Mouse (Mus musculus): Measurements from ENCODE around the gene Rftn1. TPM values are rescaled to one million over a fixed set of nuclear protein-coding genes. Genes with fewer than 3 reads are reported as not detected.

Rftn1 gene
- total RNA-seq, 1 experiment = 5.0 TPM

GRCm38 (mm10) chr17:50215104-50215503, 24.6 kb upstream of the Rftn1 start:
- H3K9ac ChIP-seq (ENCODE audit: insufficient read depth, low read depth, low read length, poor library complexity, severe bottlenecking) = no peak overlapping the region
- H3K4me3 ChIP-seq (ENCODE audit: insufficient read depth in 1 of 2, low read depth in 1 of 2, low read length in 2 of 2, poor library complexity in 1 of 2, severe bottlenecking in 1 of 2) = no peak overlapping the region
- in situ Hi-C loops (cut with MboI; ENCODE audit: low sequenced_read_pairs in 2 of 2, unreplicated experiment in 2 of 2) = loop anchor here in 1 of 2 experiments (25.0 kb wide), 1 partner anchor 253 kb away; no protein-coding TSS in a partner anchor
- no peaks in the 10 kb centered on the region for H3K9me3 ChIP-seq (ENCODE audit: control insufficient read depth, insufficient read depth, low read depth, low read length)
- TF ChIP-seq HCFC1 (IDR thresholded peaks at IDR 0.05; ENCODE audit: borderline replicate concordance, insufficient read depth, low read length) (no peak), MAFK (IDR thresholded peaks at IDR 0.05; ENCODE audit: insufficient read depth, low read depth, low read length) (no peak), CHD2 (IDR thresholded peaks at IDR 0.05; ENCODE audit: low read depth, low read length) (no peak), ZC3H11A (IDR thresholded peaks at IDR 0.05; ENCODE audit: borderline replicate concordance, low read depth, low read length) (no peak), ZNF384 (IDR thresholded peaks at IDR 0.05; ENCODE audit: low read depth, low read length) (no peak)
- no peak overlapping the region for H3K27ac ChIP-seq (ENCODE audit: insufficient read depth, low read depth, low read length, poor library complexity, severe bottlenecking)
- H3K4me1 ChIP-seq (ENCODE audit: control insufficient read depth in 2 of 2, insufficient read depth in 2 of 2, low read length in 2 of 2, poor library complexity in 1 of 2) = no peaks in the 10 kb centered on the region
- H3K36me3 ChIP-seq (ENCODE audit: control insufficient read depth, insufficient read depth, low read length, poor library complexity, severe bottlenecking) = no peaks in the 10 kb centered on the region
- DNase-seq (ENCODE audit: low read depth, low spot score) = no peak

DNA sequence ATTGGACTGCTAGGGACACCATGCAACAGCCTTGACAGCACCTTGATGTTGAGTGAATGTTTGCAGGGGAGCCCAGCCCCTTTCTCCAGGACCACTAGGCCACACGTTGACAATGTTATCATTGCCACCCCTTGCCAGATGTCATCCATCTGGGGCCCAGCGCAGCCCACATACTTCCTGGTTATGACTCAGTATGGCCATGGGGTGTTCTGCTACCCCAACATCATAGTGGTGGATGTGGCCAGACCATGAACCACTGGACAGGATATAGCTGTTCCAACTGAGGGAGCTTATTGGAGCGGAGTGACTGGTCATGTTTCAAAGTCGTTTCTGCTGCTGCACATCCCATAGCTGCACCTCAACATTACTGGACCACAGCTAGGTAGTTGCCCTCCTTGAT, 22.6 kb upstream of the Rftn1 start:
- DNase-seq (ENCODE audit: low read depth, low spot score) = no peak
- Histone ChIP-seq H3K4me3 (ENCODE audit: insufficient read depth in 1 of 2, low read depth in 1 of 2, low read length in 2 of 2, poor library complexity in 1 of 2, severe bottlenecking in 1 of 2) (no peak overlapping the region), H3K4me1 (ENCODE audit: control insufficient read depth in 2 of 2, insufficient read depth in 2 of 2, low read length in 2 of 2, poor library complexity in 1 of 2) (no peaks in the 10 kb centered on the region), H3K36me3 (ENCODE audit: control insufficient read depth, insufficient read depth, low read length, poor library complexity, severe bottlenecking) (no peaks in the 10 kb centered on the region), H3K9me3 (ENCODE audit: control insufficient read depth, insufficient read depth, low read depth, low read length) (no peaks in the 10 kb centered on the region), H3K9ac (ENCODE audit: insufficient read depth, low read depth, low read length, poor library complexity, severe bottlenecking) (no peak overlapping the region), H3K27ac (ENCODE audit: insufficient read depth, low read depth, low read length, poor library complexity, severe bottlenecking) (no peak overlapping the region)
- in situ Hi-C loops (cut with MboI; ENCODE audit: low sequenced_read_pairs in 2 of 2, unreplicated experiment in 2 of 2) = loop anchor here in 1 of 2 experiments (25.0 kb wide), 1 partner anchor 251 kb away; no protein-coding TSS in a partner anchor
- TF ChIP-seq HCFC1 (IDR thresholded peaks at IDR 0.05; ENCODE audit: borderline replicate concordance, insufficient read depth, low read length) (no peak), ZC3H11A (IDR thresholded peaks at IDR 0.05; ENCODE audit: borderline replicate concordance, low read depth, low read length) (no peak), CHD2 (IDR thresholded peaks at IDR 0.05; ENCODE audit: low read depth, low read length) (no peak), MAFK (IDR thresholded peaks at IDR 0.05; ENCODE audit: insufficient read depth, low read depth, low read length) (no peak), ZNF384 (IDR thresholded peaks at IDR 0.05; ENCODE audit: low read depth, low read length) (no peak)

DNA sequence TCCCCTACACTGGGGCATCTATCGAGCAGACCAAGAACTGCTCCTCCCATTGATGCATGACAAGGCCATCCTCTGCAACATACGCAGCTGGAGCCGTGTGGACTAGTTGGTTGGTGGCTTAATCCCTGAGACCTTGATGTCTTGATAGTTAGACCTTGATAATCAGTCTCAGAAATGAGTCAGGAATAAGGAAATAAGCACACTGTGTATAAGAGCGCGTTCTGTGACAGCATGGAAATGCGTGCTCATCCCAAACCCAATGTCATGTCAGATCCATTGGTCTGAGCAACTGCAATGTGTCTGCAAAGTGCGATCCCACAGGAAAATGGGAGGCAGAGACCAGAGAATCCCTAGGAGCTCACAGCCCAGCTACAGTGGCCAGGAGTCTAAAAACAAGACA, 21.3 kb upstream of the Rftn1 start:
- Histone ChIP-seq H3K4me1 (ENCODE audit: control insufficient read depth in 2 of 2, insufficient read depth in 2 of 2, low read length in 2 of 2, poor library complexity in 1 of 2) (no peaks in the 10 kb centered on the region), H3K9me3 (ENCODE audit: control insufficient read depth, insufficient read depth, low read depth, low read length) (no peaks in the 10 kb centered on the region), H3K9ac (ENCODE audit: insufficient read depth, low read depth, low read length, poor library complexity, severe bottlenecking) (no peak overlapping the region), H3K27ac (ENCODE audit: insufficient read depth, low read depth, low read length, poor library complexity, severe bottlenecking) (no peak overlapping the region), H3K36me3 (ENCODE audit: control insufficient read depth, insufficient read depth, low read length, poor library complexity, severe bottlenecking) (no peaks in the 10 kb centered on the region), H3K4me3 (ENCODE audit: insufficient read depth in 1 of 2, low read depth in 1 of 2, low read length in 2 of 2, poor library complexity in 1 of 2, severe bottlenecking in 1 of 2) (no peak overlapping the region)
- in situ Hi-C loops (cut with MboI; ENCODE audit: low sequenced_read_pairs in 2 of 2, unreplicated experiment in 2 of 2) = loop anchor here in 1 of 2 experiments (25.0 kb wide), 1 partner anchor 250 kb away; no protein-coding TSS in a partner anchor
- TF ChIP-seq ZC3H11A (IDR thresholded peaks at IDR 0.05; ENCODE audit: borderline replicate concordance, low read depth, low read length) = no peak
- TF ChIP-seq ZNF384 (IDR thresholded peaks at IDR 0.05; ENCODE audit: low read depth, low read length) = no peak
- no peak for TF ChIP-seq CHD2 (IDR thresholded peaks at IDR 0.05; ENCODE audit: low read depth, low read length)
- no peak for TF ChIP-seq HCFC1 (IDR thresholded peaks at IDR 0.05; ENCODE audit: borderline replicate concordance, insufficient read depth, low read length)
- no peak for TF ChIP-seq MAFK (IDR thresholded peaks at IDR 0.05; ENCODE audit: insufficient read depth, low read depth, low read length)
- no peak for DNase-seq (ENCODE audit: low read depth, low spot score)

DNA sequence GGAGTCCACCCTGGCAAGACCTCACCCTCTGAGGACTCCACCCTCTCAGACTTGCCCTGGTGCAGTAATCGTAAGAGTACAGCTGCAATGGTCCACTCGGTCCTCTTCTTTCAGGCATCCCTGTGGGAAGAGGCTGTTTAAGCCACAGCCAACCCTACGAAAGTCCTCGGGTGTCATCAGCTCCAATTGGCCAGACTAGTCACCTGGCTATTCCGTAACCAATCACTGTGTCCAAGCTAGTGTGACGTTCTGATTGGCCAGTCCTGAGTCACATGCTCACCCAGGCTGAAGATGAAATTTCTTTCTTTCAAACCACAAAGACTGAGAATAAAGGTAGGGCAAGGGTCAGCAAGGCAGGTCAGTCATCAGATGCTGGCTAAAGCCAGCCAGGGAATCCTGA, 19.4 kb upstream of the Rftn1 start:
- DNase-seq (ENCODE audit: low read depth, low spot score) = no peak
- Histone ChIP-seq H3K36me3 (ENCODE audit: control insufficient read depth, insufficient read depth, low read length, poor library complexity, severe bottlenecking) (no peaks in the 10 kb centered on the region), H3K27ac (ENCODE audit: insufficient read depth, low read depth, low read length, poor library complexity, severe bottlenecking) (no peak overlapping the region), H3K4me1 (ENCODE audit: control insufficient read depth in 2 of 2, insufficient read depth in 2 of 2, low read length in 2 of 2, poor library complexity in 1 of 2) (no peaks in the 10 kb centered on the region), H3K9me3 (ENCODE audit: control insufficient read depth, insufficient read depth, low read depth, low read length) (no peaks in the 10 kb centered on the region), H3K4me3 (ENCODE audit: insufficient read depth in 1 of 2, low read depth in 1 of 2, low read length in 2 of 2, poor library complexity in 1 of 2, severe bottlenecking in 1 of 2) (no peak overlapping the region), H3K9ac (ENCODE audit: insufficient read depth, low read depth, low read length, poor library complexity, severe bottlenecking) (no peak overlapping the region)
- no peak for TF ChIP-seq ZNF384 (IDR thresholded peaks at IDR 0.05; ENCODE audit: low read depth, low read length)
- no peak for TF ChIP-seq ZC3H11A (IDR thresholded peaks at IDR 0.05; ENCODE audit: borderline replicate concordance, low read depth, low read length)
- no peak for TF ChIP-seq HCFC1 (IDR thresholded peaks at IDR 0.05; ENCODE audit: borderline replicate concordance, insufficient read depth, low read length)
- TF ChIP-seq MAFK (IDR thresholded peaks at IDR 0.05; ENCODE audit: insufficient read depth, low read depth, low read length) = no peak
- no peak for TF ChIP-seq CHD2 (IDR thresholded peaks at IDR 0.05; ENCODE audit: low read depth, low read length)
- in situ Hi-C loops (cut with MboI; ENCODE audit: low sequenced_read_pairs in 2 of 2, unreplicated experiment in 2 of 2) = loop anchor here in 1 of 2 experiments (25.0 kb wide), 1 partner anchor 248 kb away; no protein-coding TSS in a partner anchor
